Mouse (Mus musculus) monocyte, adult 2 months (primary cell): ENCODE data around the gene Ceacam19.
"Not testable (repeated sequence)": the region's sequence is repeated elsewhere in the genome, so short reads cannot be mapped to it uniquely, and the experiment has no call there.

Experiments
- DNase-seq, 2 experiments: peaks; one replicate each; pipeline ENCODE4 v3.0.0; 2022; ENCODE audit warnings: low spot score in 2 of 2, low read depth in 1 of 2

Gene Ceacam19

DNA sequence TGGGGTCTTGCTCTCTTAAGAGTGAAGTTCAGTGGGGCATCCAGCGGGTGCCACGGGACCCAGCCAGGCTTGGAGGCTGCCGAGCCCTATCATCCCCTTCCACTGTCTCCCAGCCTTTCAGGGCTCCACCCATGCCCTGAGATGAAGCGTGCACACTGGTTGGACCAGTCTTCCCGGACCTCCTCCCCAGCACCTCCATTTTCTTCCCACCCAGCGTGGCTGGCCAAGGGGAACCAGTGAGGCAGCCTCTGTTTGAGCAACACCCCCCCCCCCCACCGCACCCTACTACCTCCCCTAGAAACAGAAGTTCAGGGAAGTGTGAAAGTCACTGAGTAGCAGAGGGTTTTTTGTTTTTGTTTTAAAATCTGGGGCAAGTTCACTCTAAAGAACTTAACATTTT is at the start of gene Ceacam19:
Gene Ceacam19 (minus strand): TSS at position 117 of the 400 bp plus-strand sequence.
- no peak for DNase-seq

DNA sequence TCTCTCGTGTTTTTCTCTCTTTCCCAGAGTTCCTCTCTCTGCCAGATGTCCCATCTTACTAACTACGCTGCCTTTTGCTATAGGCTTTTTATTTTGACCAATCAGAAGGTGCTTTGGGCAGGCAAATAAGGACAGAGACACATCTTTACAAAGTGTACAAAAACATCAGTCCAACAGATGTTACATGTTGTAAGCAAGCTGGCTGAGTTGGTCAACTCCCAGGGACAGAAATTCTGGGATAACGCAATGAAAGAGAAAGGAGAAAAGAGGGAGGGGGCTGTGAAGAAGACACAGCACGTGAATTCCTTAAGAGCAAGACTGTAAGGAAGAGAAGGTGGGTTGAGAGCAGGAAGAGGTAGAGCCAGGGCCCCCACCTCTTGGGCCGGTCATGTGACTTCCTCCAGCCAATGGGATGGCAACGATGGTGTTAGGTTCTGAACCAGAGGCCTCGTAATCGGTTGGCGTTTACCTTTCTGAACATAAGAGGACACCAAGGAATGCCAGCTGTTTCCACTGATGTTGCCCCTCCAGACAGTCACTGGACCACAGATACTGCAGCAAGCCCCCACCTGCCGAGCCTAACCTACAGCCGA is 49.6 kb upstream of the Ceacam19 start:
- DNase-seq, result no peak

DNA sequence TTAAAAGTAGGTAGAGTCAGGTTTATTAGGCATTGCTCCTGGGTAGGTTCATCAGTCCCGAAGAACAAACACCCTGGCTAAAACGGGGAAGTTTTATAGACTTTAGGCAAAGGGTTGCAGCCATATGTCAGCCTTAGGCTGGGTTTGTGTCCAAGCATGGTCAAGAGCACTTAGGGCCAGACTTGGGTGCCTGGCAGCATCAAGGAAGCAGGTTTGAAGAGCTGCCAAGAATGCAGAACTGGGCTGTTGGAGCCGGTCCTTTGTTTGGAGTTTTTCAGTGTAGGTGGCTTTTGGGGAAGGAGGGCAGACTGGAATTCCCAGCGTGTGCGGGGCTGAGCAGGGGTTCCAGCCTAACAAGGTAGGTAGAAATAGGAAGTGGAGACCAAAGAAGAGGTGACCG is 48.2 kb upstream of the Ceacam19 start:
- no peak for DNase-seq

DNA sequence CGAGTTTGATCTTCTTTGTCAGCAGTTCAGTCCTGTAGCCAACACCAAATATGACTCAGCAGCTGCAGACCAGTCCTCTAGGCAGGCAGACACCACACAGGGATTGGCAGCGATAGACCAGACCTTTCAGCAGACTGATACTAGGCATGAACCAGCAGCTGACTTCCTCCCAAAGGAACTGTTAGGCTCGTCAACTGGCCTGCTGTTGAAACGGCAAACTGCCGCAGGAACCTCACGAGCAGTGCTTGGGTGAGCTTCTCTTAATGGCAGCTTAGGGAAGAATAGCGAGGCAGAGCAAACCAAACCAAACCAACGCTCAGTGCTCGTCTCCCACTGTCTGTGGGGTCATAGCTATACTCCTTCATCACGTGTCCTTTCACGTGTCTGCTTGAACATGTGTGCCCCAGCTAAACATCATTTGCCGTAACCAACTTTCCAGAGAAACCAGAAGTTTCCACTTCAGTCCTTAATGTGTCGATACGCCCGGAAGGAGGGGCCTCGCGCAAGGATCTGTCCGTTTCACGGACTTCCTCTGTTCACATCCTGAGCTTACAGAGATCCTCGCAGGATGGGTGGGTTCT is 47.5 kb upstream of the Ceacam19 start:
- DNase-seq, result peak in 1 of 2 experiments; percentile 31

DNA sequence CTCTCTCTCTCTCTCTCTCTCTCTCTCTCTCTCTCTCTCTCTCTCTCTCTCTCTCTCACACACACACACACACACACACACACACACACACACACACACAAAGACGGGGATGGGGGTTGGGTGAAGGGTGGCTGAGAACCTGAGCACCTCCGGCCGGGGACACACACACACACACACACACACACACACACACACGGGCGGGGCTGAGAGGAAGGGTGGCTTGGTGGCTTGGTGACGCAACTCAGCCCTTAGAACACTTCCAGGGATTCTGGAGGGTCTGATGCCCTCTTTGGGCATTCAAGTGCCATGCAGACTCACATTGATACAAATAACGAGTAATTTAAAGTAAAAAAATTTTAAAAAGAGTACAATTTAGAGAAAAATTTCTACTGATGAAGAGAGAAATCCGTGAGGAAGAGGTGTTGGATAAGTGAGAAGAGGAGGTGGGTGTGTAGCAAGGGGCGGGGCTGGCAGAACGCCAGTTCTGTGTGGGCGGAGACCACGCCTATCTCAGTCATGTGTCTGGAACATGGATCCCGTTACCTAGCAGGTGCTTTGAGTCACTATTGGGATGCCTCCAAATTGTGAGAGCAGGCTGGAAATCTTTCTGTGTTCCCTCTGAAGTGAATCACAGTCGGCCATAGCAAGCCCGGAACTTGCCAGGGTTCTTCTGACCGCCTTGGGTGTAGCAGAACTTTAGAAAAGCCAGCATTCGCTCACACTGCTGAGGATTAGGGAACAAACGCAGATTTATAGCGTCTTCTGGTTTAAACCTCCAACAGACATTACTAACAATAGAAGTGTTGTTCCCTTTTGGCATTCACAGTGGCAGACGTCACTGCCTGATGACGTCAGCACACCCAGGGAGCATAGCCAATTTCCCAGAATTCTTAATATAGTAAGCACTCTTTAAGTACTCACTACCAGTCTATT is 45.4 kb upstream of the Ceacam19 start:
- peak in 1 of 2 experiments; percentile 38 for DNase-seq

DNA sequence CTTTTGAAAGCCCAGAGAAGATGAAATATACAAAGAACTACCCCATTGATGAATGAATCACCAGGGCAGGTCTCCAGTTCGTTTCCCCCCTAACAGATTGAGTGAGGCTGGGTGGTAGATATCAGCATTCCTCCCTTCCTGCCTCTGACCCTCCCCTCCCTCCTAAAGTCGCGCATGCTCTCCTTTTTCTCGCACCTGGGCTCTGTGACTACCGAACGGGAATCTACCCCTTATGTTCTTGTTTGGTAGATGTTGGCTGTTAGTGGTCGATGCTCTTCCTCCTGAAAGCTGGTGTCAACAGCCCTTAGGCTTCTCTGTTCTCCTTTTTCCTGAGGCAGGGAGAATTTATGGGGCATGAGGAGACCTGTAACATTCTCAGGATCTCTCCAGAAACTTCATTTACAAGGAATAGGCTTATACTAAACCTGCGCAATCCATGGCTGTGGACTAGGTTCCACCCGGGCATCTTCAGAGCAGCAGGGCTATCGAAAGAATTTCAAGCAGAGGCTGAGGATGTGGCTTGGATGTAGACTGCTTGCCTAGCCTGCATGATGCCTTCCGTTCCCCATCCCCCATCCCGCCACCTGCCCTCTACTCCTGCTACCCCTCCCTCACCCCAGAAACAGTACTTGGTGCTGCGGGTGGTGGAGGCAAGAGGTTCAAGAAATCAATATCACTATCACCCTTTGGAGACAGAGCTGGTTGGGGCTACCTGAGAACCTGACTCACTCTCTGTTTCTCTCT is 44.5 kb upstream of the Ceacam19 start:
- DNase-seq, result no peak

DNA sequence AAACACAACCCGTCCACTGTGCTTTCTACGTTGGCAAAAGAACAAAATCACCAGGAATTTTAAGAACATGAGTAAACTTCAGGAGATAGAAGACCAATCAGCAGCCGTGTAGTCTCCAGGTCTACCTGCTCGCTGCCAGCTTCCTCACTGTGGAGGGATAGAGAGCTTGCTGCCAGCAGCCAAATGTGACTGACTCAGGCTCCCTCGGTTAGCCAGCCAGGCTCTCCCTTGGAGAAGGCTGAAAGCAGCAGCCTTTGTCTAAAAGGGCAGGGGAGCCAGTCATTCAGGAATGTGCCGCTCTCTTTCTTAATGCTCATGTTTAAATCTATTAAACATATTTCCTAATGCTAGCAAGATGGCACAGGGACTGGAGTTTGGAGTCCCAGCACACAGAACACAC is 42.7 kb upstream of the Ceacam19 start:
- DNase-seq, result not testable (repeated sequence)

DNA sequence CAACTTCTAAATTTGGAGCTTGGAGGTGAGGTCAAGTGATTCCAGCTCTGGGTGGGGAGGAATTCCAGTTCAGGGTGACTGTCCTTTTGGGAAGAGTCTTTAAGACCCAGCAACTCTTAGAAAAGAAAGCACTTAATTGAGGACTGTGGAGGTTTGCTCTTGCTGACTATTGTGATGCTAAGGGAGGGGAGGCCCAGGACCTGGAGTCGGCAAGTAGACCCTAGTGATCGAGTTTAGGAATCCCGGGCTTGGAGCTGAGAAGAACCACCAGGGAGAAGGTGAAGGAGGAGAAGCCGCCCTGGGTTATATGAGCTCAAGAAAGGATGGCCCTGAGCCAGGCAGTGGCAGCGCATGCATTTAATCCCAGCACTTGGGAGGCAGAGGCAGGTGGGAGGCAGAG is 40.7 kb upstream of the Ceacam19 start:
- DNase-seq, result no peak

DNA sequence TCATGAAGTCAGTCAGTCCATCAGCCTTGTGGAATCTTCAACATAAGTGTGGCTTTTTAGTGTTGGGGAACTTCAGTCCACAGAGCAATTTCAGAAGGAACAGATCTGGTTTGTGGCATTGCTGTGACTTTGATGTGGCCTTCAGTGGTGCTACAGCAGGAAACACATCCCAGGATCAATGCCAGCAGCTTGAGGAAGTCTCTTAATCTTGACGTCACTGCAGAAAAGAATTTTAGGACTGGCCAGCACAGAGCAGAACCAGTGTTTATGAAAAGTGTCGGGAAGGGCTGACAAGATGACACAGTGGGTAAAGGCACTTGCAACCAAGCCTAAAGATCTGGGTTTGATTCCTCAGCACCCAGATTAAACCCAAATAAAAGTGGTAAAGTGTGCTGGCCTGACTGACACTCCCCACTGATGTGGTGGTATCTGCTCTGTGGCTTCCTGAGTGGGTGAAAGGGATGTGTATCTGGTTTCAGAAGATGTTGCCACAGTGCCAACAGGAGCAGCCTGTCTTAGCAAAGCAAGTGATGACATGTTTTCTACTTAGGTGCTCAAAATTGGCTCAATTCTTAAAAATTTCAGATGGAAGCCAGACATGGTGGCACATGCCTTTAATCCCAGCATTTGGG is 39.2 kb upstream of the Ceacam19 start:
- DNase-seq, result no peak

DNA sequence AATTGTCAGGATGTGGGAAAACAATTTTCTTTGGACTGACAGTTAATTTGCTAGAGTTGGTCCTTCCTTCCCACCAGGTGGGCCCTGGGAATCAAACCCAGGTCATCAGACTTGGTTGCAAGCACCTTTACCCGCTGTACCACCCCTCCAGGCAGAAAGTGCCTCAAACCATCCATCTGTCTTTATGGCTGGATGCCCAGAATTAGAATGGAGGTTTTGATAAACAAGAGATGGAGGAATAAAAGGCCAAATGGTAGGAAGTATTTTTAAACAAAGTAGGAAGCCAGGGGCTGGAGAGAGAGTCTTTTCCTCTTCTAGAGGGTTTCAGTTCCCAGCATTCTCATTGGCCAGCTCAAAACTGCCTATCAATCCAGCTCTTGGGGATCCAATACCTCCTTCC is 37.6 kb upstream of the Ceacam19 start:
- DNase-seq, result no peak

DNA sequence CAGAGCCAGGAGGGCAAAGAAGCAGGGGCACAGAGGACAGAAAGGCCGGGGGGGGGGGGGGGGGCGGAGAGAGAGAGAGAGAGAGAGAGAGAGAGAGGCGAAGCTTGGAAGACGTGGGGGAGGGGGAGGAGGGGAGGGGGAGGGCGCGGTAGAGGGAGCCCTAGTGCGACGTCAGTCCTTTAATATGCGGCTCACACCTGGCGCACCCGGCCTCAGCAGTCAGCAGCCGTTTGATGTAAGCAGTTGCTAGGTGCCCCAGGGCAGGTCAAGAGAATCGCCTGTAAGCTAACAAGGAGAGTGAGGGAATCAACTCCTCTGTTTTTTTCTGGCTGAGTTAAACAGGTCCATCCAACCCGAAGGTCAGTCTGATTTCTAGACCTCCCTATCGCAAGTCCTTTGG is 36.0 kb upstream of the Ceacam19 start:
- no peak for DNase-seq

DNA sequence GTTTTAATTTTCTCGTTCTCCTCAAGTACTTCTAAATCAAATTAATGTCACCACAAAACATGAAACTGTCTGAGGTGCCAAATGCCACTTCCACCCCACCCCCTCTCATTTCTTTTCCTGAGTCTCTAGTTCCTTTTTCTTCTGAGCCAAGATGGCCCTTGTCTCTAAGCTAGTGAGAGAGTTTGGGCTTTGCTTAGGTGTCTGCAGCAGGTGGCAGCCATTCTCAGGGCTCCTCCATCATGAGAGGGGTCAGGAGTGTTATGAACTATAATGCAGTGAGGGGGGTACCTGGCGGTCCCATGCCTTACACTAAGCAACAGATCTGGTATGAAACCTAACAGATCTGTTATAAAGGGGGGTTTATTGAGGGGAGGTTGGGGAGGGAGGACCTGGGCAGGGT is 35.6 kb upstream of the Ceacam19 start:
- no peak for DNase-seq

DNA sequence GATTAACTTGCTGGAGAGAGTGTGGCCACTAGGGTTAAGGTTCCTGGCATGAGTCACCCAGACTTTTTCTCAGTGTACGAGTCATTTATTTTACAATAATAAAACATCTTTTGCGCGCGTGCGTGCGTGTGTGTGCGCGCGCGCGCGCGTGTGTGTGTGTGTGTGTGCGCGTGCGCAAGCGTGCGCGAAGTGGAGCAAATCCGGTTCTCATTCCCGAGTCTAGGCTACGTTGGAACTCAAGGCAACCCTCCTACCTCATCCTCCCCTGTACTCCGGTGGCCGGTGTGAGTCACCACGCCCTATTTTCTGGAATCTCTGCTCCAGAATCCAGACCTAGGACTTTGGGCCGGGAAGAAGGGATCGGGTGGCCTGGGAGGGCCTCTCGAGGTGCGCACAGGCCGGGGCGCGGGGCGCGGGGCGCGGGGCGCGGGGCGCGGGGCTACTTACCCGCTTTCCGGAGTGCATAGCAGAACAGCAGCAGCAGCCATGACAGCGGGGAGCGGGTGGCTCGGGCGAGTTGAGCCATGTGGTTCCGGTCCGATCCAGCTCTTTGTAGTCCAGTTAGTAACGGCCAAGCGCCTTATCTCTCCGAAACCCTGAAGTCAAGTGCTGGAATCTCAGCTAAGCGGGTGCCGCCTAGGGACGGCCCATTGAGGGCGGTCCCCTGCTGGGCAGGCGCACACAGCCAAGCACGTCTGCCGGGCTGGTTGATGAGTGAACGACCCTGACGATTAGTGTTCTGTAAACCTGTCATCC is 32.9 kb upstream of the Ceacam19 start, which contains the start of gene Pvr:
Gene Pvr (minus strand): TSS at position 655 of the 756 bp plus-strand sequence.
- peak in 1 of 2 experiments; percentile 27 for DNase-seq

DNA sequence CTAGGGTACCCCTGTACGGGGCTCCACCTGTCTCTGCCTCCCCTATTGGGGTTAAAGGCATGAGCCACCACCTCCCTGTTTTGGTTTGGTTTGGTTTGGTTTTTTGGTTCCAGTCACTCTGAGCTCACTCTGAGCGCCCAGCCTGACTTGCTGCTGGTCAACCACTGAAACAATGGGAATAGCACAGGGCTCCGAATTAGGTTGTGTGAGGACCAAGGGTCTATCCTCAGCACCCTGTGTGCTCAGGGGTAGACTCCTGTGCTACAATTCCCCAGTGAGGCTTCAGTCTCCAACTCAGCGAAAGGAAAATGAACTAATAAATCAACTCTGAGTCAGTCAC is 32.4 kb upstream of the Ceacam19 start:
- no peak for DNase-seq

DNA sequence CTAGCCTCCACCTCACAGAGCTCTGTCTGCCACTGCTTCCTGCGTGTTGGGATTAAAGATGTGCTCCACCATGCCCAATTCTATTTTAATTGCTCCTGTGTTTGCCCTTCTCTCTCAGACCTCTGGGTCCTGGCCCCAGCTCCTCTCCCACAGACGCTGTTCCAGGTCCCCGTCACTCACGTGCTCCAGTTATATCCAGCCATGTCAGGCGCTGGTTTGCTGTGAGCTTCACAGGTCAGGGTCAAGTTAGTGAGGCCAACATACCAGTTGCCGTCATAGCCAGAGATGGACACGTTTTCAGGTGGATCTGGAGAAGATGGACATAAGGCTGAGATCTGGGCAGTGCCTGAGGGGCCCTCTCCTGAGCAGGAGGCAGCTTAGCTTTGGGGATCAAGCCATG is 26.8 kb upstream of the Ceacam19 start:
- no peak for DNase-seq

DNA sequence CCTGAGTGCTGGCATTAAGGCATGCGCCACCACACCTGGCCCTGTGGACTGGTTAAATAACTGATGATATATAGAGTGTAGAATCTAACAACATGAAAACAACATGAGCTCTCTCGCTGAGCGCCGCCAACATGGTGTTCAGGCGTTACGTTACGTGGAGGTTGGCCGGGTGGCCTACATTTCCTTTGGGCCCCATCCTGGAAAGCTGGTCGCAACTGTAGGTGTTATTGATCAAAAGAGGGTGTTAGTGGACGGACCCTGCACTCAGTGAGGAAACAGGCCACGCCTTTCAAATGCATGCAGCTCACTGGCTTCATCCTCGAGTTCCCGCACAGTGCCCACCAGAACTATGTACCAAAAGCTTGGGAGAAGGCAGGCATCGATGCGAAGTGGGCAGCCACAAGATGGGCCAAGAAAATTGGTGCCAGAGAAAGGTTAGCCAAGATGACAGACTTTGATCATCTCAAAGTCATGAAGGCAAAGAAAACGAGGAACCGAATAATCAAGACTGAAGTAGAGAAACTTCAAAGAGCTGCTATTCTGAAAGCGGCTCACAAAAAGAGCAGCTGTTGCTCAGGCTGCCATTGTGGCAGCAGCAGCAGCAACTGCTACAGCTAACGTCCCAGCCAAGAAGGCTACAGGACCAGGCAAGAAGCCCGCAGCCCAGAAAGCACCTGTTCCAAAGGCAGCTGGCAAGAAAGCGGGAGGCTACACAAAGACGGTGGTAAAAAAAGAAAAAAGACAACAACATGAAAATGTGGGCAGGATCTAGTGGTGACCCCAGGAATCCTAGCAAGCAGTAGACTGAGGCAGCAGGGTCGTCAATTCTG is 24.1 kb upstream of the Ceacam19 start:
- no peak for DNase-seq

DNA sequence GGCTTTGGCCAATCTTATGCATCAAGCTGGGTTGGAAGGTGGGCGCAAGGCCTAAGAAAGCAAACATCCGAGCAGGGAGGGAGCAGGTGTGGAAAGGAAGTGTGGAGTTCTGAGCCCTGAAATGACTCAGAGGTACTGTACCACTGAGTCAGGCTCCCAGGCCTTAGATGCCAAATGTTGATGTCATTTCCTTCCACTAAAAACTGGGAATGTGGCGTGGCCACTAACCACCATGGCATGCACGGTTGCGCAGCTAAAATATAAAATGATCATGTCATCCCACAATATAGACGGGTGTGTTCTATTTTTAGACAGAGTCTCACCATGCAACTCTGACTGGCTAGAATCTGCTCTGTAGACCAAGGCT is 23.5 kb upstream of the Ceacam19 start:
- no peak for DNase-seq

DNA sequence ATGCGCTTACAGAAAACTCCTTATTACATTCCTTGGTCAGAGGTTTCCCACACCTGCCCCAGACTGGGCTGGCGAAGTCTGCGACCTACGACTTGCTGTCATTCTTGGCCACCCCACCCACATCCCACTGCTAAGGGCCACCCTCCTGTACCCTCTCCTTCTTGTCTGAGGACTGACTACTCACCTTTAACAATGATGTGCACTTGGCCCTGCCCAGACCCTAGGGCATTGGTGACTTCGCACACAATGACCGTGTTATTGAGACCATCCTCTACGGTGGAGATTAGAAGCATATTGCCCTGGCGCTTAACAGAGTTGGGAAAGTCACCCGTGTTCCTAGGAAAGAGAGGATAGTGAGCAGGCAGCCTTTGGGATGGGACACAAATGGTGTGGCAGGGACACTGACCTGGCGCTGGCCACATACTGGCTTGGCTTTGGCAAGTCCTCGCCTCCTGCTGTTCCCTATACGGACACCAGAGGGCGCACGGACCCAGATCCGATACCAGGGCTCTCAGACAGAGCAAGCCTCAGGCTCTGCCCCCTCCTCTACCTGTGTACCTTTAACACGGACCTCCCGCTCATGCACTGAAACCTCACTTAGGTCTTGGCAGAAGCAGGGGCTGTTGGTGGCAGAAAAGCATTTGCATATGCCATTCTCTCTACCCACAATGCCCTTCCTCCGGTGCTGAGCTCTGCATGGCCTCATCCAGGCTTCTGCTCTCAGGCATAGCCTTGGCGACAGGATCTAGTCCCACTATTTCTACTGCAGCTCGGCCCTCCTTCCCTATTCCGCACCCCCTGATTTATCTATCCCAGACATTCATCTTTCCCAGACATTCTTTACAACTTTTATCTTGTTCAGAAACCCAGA is 22.9 kb upstream of the Ceacam19 start:
- DNase-seq, result peak in 1 of 2 experiments; percentile 62

DNA sequence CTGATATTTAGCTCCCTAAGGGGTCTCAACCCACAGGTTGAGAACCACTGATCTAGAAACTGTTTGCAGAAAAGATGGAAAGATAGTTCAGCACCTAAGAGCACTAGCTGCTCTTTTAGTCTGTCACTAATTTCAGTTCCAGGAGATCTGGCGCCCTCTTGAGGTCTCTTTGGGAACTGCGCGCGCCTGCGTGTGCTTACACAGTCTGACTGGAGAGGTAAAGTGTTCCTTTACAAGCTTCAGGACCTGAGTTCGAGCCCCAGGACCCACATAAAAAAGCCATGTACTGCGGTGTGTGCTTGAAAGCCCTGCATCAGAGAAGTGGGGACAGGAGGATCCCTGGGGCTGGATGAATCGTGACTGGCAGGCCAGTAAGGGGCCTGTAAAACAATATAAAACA is 2.1 kb upstream of the Ceacam19 start:
- peak; percentile 31 to 66 for DNase-seq
